Mouse (Mus musculus) ES-E14 (cell line): ENCODE results near the gene Phtf1. TPM values are rescaled to one million over a fixed set of nuclear protein-coding genes. Genes with fewer than 3 reads are reported as not detected.

Experiments
- DNase-seq: peaks from one replicate; pipeline ENCODE4 v3.0.0-alpha.2; 2013; ENCODE audit warnings: low read depth, low spot score
- H3K27ac ChIP-seq: 2 replicates; pipeline ENCODE4 v1.5.1; 2012; ENCODE audit warnings: low read depth, mild to moderate bottlenecking, low read length, moderate library complexity, mixed read lengths; ENCODE audit not compliant: poor library complexity, insufficient read depth, severe bottlenecking
- H3K36me3 ChIP-seq: 2 replicates; pipeline ENCODE4 v1.6.1; 2012; ENCODE audit warnings: mild to moderate bottlenecking, low read length, moderate library complexity, mixed read lengths; ENCODE audit not compliant: control insufficient read depth, poor library complexity, insufficient read depth, severe bottlenecking
- H3K4me1 ChIP-seq, 2 experiments: fragments of 150-350 bp in 1 of 2; sonication (generic) in 1 of 2; 2 replicates each; pipeline ENCODE4 v1.6.1; 2012; ENCODE audit warnings: low read length in 2 of 2, mild to moderate bottlenecking in 1 of 2, mixed read lengths in 1 of 2; ENCODE audit not compliant: control insufficient read depth in 2 of 2, insufficient read depth in 2 of 2, poor library complexity in 1 of 2
- H3K4me3 ChIP-seq, 2 experiments: fragments of 150-350 bp in 1 of 2; sonication (generic) in 1 of 2; 2 replicates each; pipeline ENCODE4 v1.5.1; 2012; ENCODE audit warnings: low read length in 2 of 2, low read depth in 1 of 2, mild to moderate bottlenecking in 1 of 2, mixed read lengths in 1 of 2; ENCODE audit not compliant: insufficient read depth in 1 of 2, poor library complexity in 1 of 2, severe bottlenecking in 1 of 2
- H3K9ac ChIP-seq: 2 replicates; pipeline ENCODE4 v1.6.1; 2012; ENCODE audit warnings: low read depth, mild to moderate bottlenecking, low read length, mixed read lengths; ENCODE audit not compliant: poor library complexity, insufficient read depth, severe bottlenecking
- H3K9me3 ChIP-seq: fragments of 150-350 bp; sonication (generic); 2 replicates; pipeline ENCODE4 v1.6.1; 2012; ENCODE audit warnings: low read depth, mild to moderate bottlenecking, low read length; ENCODE audit not compliant: control insufficient read depth, insufficient read depth
- CHD2 ChIP-seq: IDR thresholded peaks from 2 replicates; pipeline ENCODE4 v1.6.1; 2014; ENCODE audit warnings: mild to moderate bottlenecking, low read depth, low read length, inconsistent platforms
- MAFK ChIP-seq: IDR thresholded peaks from 2 replicates; pipeline ENCODE4 v1.6.1; 2014; ENCODE audit warnings: mild to moderate bottlenecking, low read depth, low read length, inconsistent platforms; ENCODE audit not compliant: insufficient read depth
- ZC3H11A ChIP-seq: IDR thresholded peaks from 2 replicates; pipeline ENCODE4 v1.6.1; 2012; ENCODE audit warnings: low read depth, mild to moderate bottlenecking, inconsistent platforms, low read length, borderline replicate concordance
- in situ Hi-C, 2 experiments: fragments of 600-800 bp; cut with MboI; formaldehyde crosslinking; loops; one replicate each; pipeline ENCODE4 v1.15.1; 2025; ENCODE audit warnings: low sequenced_read_pairs in 2 of 2, inconsistent platforms in 1 of 2; ENCODE audit not compliant: unreplicated experiment in 2 of 2
- total RNA-seq: library from RNA; depleted of rRNA; stranded (reverse); fragments of 300-350 nt; gene quantifications from 2 replicates; pipeline ENCODE4 v1.2.3, GENCODE M21; 2012; rRNA removed

The Phtf1 gene
- total RNA-seq, 1 experiment = 18.2 TPM

DNA sequence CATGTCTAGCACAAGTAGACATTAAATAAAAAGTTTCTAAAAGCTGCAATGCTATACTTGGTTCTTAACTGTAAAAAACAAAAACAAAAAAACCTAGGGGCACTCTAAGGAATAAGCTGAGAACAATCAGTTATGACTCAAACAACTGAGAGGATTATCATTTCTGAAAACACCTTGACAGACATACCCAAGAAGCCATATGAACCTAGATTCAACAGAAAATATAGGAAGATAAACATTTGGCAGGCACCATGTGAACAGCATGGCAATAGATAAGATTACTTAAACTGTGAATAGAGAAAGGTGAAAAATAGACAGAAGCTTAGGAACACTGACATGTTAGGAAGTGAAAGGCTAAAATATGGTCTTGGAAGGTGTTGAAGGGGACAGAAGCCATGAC, 101.5 kb downstream of the Phtf1 start:
- TF ChIP-seq ZC3H11A = no peak
- no peak for TF ChIP-seq CHD2
- TF ChIP-seq MAFK = no peak
- DNase-seq = no peak
- Histone ChIP-seq H3K36me3 (no peaks in the 10 kb centered on the region), H3K9ac (no peak overlapping the region), H3K4me3 (no peak overlapping the region), H3K9me3 (no peaks in the 10 kb centered on the region), H3K4me1 (no peaks in the 10 kb centered on the region), H3K27ac (no peak overlapping the region)
- in situ Hi-C loops = no loop called here

Other genes with a start within 250 kb of the Phtf1 start
- 0.79 and 1.2 TPM in 2 replicates for gene Olfml3, start 230.1 kb upstream of the Phtf1 start, total RNA-seq
- gene Gm10964, start 228.7 kb upstream of the Phtf1 start, total RNA-seq = not detected in 2 replicates
- 20.2 and 21.8 TPM in 2 replicates for gene Hipk1, start 176.5 kb upstream of the Phtf1 start, total RNA-seq
- 7.1 and 8.2 TPM in 2 replicates for gene Dclre1b, start 158.7 kb upstream of the Phtf1 start, total RNA-seq
- 10.1 and 12.8 TPM in 2 replicates for gene Ap4b1, start 158.6 kb upstream of the Phtf1 start, total RNA-seq
- 0.32 and 0.76 TPM in 2 replicates for gene Gm43064, start 158.5 kb upstream of the Phtf1 start, total RNA-seq
- gene Bcl2l15, start 135.5 kb upstream of the Phtf1 start, total RNA-seq = 0.90 and 1.4 TPM in 2 replicates
- 0.22 and 0.37 TPM in 2 replicates for gene Ptpn22, start 108.3 kb upstream of the Phtf1 start, total RNA-seq
- 14.4 and 18.7 TPM in 2 replicates for gene Rsbn1, start 54.0 kb upstream of the Phtf1 start, total RNA-seq